Mouse (Mus musculus) liver, adult 2 months (tissue): ENCODE measurements around the gene Gas2l1.

Source experiments
- CTCF ChIP-seq: fragments of 200-500 bp; IDR thresholded peaks from 2 replicates; pipeline ENCODE4 v1.5.1; 2011; ENCODE audit warnings: low read depth, low read length, control low read depth
- POLR2A ChIP-seq: fragments of 200-500 bp; IDR thresholded peaks from 2 replicates; pipeline ENCODE4 v1.6.1; 2011; ENCODE audit warnings: low read length, control low read depth; ENCODE audit not compliant: insufficient read depth; ENCODE audit errors: extremely low read depth

DNA sequence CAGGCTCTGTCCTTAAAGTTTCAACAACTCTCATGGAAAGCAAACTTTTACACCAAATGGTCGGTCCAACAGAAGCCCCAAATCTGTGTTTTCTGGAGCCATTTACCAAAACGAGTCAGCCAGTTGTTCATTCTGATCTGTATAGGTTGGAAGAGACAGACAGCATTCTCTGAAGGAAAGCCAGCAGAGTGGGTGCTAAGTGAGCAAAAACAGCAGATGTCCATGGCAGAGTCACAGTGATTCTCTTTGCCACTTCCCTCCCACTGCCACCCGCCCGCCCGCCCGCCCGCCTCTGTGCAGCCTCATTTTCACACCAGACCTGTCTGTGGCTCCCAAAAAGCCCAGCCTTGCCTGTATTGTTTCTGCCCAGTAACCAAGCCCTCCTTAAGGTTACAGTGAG is 36.9 kb downstream of the Gas2l1 start:
- TF ChIP-seq CTCF (no peak), POLR2A (no peak)
